Mouse (Mus musculus) megakaryocyte, embryonic 14.5 days (primary cell): ENCODE measurements around the gene 2210011C24Rik. TPM values are rescaled to one million over a fixed set of nuclear protein-coding genes. Genes with fewer than 3 reads are reported as not detected.

ENCODE experiments used
- H3K27me3 ChIP-seq: replicated peaks from 2 replicates; pipeline ENCODE3; 2012; ENCODE audit warnings: inconsistent platforms
- H3K36me3 ChIP-seq: replicated peaks from 2 replicates; pipeline ENCODE3; 2012; ENCODE audit warnings: low read length, inconsistent platforms, mixed read lengths
- H3K4me1 ChIP-seq: 2 replicates; pipeline ENCODE4 v1.6.1; 2012; ENCODE audit warnings: inconsistent platforms
- H3K4me3 ChIP-seq: replicated peaks from 2 replicates; pipeline ENCODE3; 2012; ENCODE audit warnings: moderate library complexity, mild to moderate bottlenecking, inconsistent platforms
- H3K9me3 ChIP-seq: 2 replicates; pipeline ENCODE4 v1.6.1; 2012; ENCODE audit warnings: inconsistent platforms
- FLI1 ChIP-seq: IDR thresholded peaks from 2 replicates; pipeline ENCODE4 v1.6.1; 2012; ENCODE audit warnings: low read length, inconsistent platforms, mixed read lengths
- GATA1 ChIP-seq: IDR thresholded peaks from 3 replicates; pipeline ENCODE4 v1.6.1; 2012; ENCODE audit warnings: mixed read lengths, low read length, inconsistent platforms, borderline replicate concordance
- polyA plus RNA-seq: library from polyadenylated mRNA; stranded (reverse); fragments of >175 nt; gene quantifications from 2 replicates; pipeline ENCODE4 v1.2.3, GENCODE M21; 2012; ENCODE audit warnings: low replicate concordance; ENCODE audit not compliant: insufficient read depth

2210011C24Rik gene
- polyA plus RNA-seq, 1 experiment = not detected

DNA sequence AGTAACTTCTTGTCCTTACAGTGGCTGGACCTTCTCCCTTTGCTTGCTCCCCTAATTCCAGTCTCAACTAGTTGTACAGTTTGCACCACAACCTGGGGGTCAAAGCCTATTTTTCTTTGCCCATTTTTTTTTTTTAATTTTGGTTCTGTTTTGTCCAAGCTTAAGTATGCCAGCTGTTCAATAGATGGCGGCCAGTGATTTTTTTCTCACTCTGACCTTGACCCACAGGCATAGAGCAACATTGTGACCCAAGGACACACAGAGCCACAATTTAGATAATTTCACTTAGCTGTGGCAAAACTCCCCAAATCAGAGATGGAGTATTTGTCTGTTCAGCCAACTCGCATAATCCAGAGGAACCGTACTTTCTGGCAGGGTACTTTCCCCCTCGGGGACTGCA, 40.9 kb downstream of the 2210011C24Rik start:
- Histone ChIP-seq H3K36me3 (peaks cover 43% of the 10 kb centered on the region), H3K4me1 (peaks cover 44% of the 10 kb centered on the region)
- TF ChIP-seq FLI1 (no peak), GATA1 (no peak)

DNA sequence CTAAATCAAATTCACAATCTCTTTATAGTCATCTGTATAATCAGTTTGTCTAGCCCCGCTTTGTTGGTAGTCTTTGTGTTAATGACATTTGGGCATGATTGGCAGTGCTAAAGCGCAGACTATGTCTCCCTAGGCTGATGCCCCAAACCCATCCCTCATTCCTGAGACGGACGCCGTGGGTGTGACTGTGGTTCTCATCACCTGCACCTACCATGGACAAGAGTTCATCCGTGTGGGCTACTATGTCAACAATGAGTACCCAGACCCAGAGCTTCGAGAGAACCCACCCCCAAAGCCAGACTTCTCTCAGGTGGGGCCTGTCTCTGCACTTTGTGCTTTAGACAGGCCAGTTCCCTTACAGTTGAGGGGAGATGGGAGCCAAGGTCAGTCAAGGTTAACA, 44.3 kb downstream of the 2210011C24Rik start:
- Histone ChIP-seq H3K27me3 (no peaks in the 10 kb centered on the region), H3K36me3 (peaks cover 63% of the 10 kb centered on the region), H3K4me3 (no peak overlapping the region), H3K4me1 (peaks cover 16% of the 10 kb centered on the region), H3K9me3 (no peaks in the 10 kb centered on the region)
- TF ChIP-seq FLI1 (no peak), GATA1 (no peak)

More for the DNA sequence above, 40.9 kb downstream of the 2210011C24Rik start:
- Histone ChIP-seq H3K27me3 (no peaks in the 10 kb centered on the region), H3K4me3 (peak overlapping the region; percentile 100), H3K9me3 (no peaks in the 10 kb centered on the region)

DNA sequence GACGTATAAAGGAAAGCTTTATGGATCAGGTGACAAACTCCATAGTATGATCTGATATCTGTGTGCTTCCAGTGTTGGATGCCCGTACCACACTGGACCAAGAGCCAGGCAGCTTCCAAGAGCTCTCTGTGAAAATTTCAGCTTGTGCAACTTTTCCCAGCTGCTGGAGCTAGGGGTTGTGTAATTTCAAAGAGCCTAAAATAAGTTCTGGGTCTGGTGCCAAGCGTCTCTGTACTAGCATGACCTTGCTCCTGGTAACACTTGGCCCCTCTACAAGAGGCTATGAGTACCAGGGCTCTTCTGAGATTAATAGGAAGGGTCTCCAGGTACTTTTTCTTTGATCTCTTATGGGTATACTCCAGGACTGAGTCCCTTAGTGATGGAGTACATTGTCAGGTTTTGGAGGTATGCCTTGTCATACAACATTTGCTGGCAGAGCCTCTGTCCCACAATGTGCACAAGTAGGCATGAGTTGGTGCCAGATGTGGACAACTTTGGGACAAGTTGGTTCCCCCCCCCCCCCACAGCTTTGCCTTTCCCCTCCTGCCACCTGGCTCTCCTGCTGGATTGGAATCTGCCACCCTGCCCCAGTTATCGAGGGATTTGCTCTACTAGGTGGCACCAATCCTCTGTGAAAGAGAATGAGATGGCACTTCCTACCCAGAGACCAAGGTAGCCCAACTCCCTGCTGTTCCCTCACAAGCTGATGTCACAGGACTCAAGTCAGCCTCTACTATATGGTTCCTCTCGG, 47.8 kb downstream of the 2210011C24Rik start:
- H3K36me3 ChIP-seq = peaks cover 71% of the 10 kb centered on the region
- H3K9me3 ChIP-seq = no peaks in the 10 kb centered on the region
- no peaks in the 10 kb centered on the region for H3K27me3 ChIP-seq
- peaks cover 6% of the 10 kb centered on the region; the same call in 1 of the 2 replicates for H3K4me1 ChIP-seq
- TF ChIP-seq GATA1 (no peak), FLI1 (no peak)
- H3K4me3 ChIP-seq = no peak overlapping the region

Other genes with a start within 250 kb of the 2210011C24Rik start
- gene Adgrl1, start 112.1 kb downstream of the 2210011C24Rik start, polyA plus RNA-seq = 6.8 and 10.5 TPM in 2 replicates
- gene Gm10644, start 57.0 kb downstream of the 2210011C24Rik start, polyA plus RNA-seq = not detected in 2 replicates
- 38.1 and 95.4 TPM in 2 replicates for gene Asf1b, start 56.7 kb downstream of the 2210011C24Rik start, polyA plus RNA-seq
- gene Prkaca, start 39.2 kb downstream of the 2210011C24Rik start, polyA plus RNA-seq = 25.3 and 30.8 TPM in 2 replicates
- gene Samd1, start 14.5 kb downstream of the 2210011C24Rik start, polyA plus RNA-seq = 72.0 and 104 TPM in 2 replicates
- gene 1700067K01Rik, start 10.7 kb downstream of the 2210011C24Rik start, polyA plus RNA-seq = 0.75 and 2.7 TPM in 2 replicates
- gene Palm3, start 9.3 kb upstream of the 2210011C24Rik start, polyA plus RNA-seq = not detected in 2 replicates
- 7.7 and 7.9 TPM in 2 replicates for gene Il27ra, start 30.4 kb upstream of the 2210011C24Rik start, polyA plus RNA-seq
- gene Rln3, start 32.8 kb upstream of the 2210011C24Rik start, polyA plus RNA-seq = 0.31 TPM in 1 of 2 replicates, not detected in the other
- gene Gm10643, start 53.0 kb upstream of the 2210011C24Rik start, polyA plus RNA-seq = not detected in 2 replicates
- gene Rfx1, start 54.7 kb upstream of the 2210011C24Rik start, polyA plus RNA-seq = 35.9 and 36.0 TPM in 2 replicates
- gene Dcaf15, start 92.6 kb upstream of the 2210011C24Rik start, polyA plus RNA-seq = 28.7 and 79.3 TPM in 2 replicates
- gene Podnl1, start 113.8 kb upstream of the 2210011C24Rik start, polyA plus RNA-seq = 0.75 TPM in 1 of 2 replicates, not detected in the other
- 28.0 and 32.7 TPM in 2 replicates for gene Cc2d1a, start 135.8 kb upstream of the 2210011C24Rik start, polyA plus RNA-seq
- 0.72 TPM in 1 of 2 replicates, not detected in the other for gene 4930432K21Rik, start 135.9 kb upstream of the 2210011C24Rik start, polyA plus RNA-seq
- 0.87 TPM in 1 of 2 replicates, not detected in the other for gene Nanos3, start 173.0 kb upstream of the 2210011C24Rik start, polyA plus RNA-seq
- 14.1 and 16.0 TPM in 2 replicates for gene Zswim4, start 224.9 kb upstream of the 2210011C24Rik start, polyA plus RNA-seq
- 80.4 and 326 TPM in 2 replicates for gene D8Ertd738e, start 237.5 kb upstream of the 2210011C24Rik start, polyA plus RNA-seq
- gene Mri1, start 245.2 kb upstream of the 2210011C24Rik start, polyA plus RNA-seq = 106 and 208 TPM in 2 replicates